Mouse (Mus musculus) embryonic facial prominence, embryonic 11.5 days (tissue): ENCODE measurements at regions not wholly inside any gene's neighbourhood (a gene's known extent, or its start where the extent isn't known, plus 50 kb on each side); places are given as distances from the start of the nearest gene placed in this dataset.
"Not testable (repeated sequence)": the region's sequence is repeated elsewhere in the genome, so short reads cannot be mapped to it uniquely, and the experiment has no call there.

Source experiments
- ATAC-seq: fragments of 200-750 bp; cut with Nextera tagmentation; replicated peaks from 2 replicates; pipeline ENCODE4 v1.8.0; 2017; ENCODE audit warnings: low read depth; ENCODE audit not compliant: insufficient number of reproducible peaks, low FRiP score, low TSS enrichment
- DNase-seq: peaks from one replicate; pipeline ENCODE4 v3.0.0-alpha.2; 2015; ENCODE audit warnings: low spot score
- H3K27ac ChIP-seq: fragments of 300-500 bp; sonication (generic); replicated peaks from 2 replicates; pipeline ENCODE4 v1.5.1; 2014; ENCODE audit warnings: mild to moderate bottlenecking, low read depth, low read length, control low read depth
- H3K27me3 ChIP-seq: fragments of 300-500 bp; sonication (generic); 2 replicates; pipeline ENCODE4 v1.6.1; 2014; ENCODE audit warnings: mild to moderate bottlenecking, low read length, moderate library complexity, mixed read lengths; ENCODE audit not compliant: control insufficient read depth, insufficient read depth
- H3K36me3 ChIP-seq: fragments of 300-500 bp; sonication (generic); replicated peaks from 2 replicates; pipeline ENCODE4 v1.6.1; 2014; ENCODE audit warnings: low read depth, mild to moderate bottlenecking, low read length, moderate library complexity, mixed read lengths; ENCODE audit not compliant: control insufficient read depth, insufficient read depth
- H3K4me1 ChIP-seq: fragments of 300-500 bp; sonication (generic); 2 replicates; pipeline ENCODE4 v1.6.1; 2014; ENCODE audit warnings: low read length, mixed read lengths; ENCODE audit not compliant: control insufficient read depth, insufficient read depth
- H3K4me2 ChIP-seq: fragments of 300-500 bp; sonication (generic); 2 replicates; pipeline ENCODE4 v1.6.1; 2014; ENCODE audit warnings: low read depth, mild to moderate bottlenecking, control low read depth, low read length, moderate library complexity
- H3K4me3 ChIP-seq: fragments of 300-500 bp; sonication (generic); 2 replicates; pipeline ENCODE4 v1.5.1; 2014; ENCODE audit warnings: low read depth, low read length, control low read depth
- H3K9ac ChIP-seq: fragments of 300-500 bp; sonication (generic); replicated peaks from 2 replicates; pipeline ENCODE4 v1.6.1; 2014; ENCODE audit warnings: mild to moderate bottlenecking, control low read depth, low read length
- H3K9me3 ChIP-seq: fragments of 300-500 bp; sonication (generic); replicated peaks from 2 replicates; pipeline ENCODE4 v1.6.1; 2016; ENCODE audit warnings: mild to moderate bottlenecking, low read length, inconsistent platforms, mixed read lengths; ENCODE audit not compliant: control insufficient read depth
- WGBS: fragments of 180-500 bp; shearing (Covaris S2); extraction: QIAGEN DNeasy Blood & Tissue Kit; methylation state at CpG from one replicate; pipeline ENCODE4 v1.1.7; 2014; 5-methylcytosine and 5-hydroxymethylcytosine counted together

- Histone ChIP-seq H3K4me1 (no peaks in the 10 kb centered on the region), H3K27ac (no peak overlapping the region), H3K27me3 (no peaks in the 10 kb centered on the region), H3K9ac (no peak overlapping the region), H3K36me3 (no peaks in the 10 kb centered on the region), H3K4me2 (no peak overlapping the region), H3K9me3 (no peaks in the 10 kb centered on the region), H3K4me3 (no peak overlapping the region)
- no peak for ATAC-seq
- 77% methylated on average over 1 of the region's 1 CpGs for WGBS
- DNase-seq = no peak
Observed at GRCm38 (mm10) chr1:96626271-96626670, 245.7 kb downstream of the Slco4c1 start.

- H3K4me3 ChIP-seq, H3K4me2 ChIP-seq, H3K27me3 ChIP-seq, H3K4me1 ChIP-seq, H3K9ac ChIP-seq, H3K9me3 ChIP-seq, DNase-seq, H3K27ac ChIP-seq, ATAC-seq, H3K36me3 ChIP-seq: not testable (repeated sequence)
- 88% methylated on average over 5 of the region's 5 CpGs for WGBS
Observed at GRCm38 (mm10) chr1:96625326-96625725, 246.6 kb downstream of the Slco4c1 start.

GRCm38 (mm10) chr1:96596141-96596540 lies 275.8 kb downstream of the Slco4c1 start:
- Histone ChIP-seq H3K36me3 (no peaks in the 10 kb centered on the region), H3K27ac (no peak overlapping the region), H3K4me1 (no peaks in the 10 kb centered on the region), H3K4me2 (no peak overlapping the region), H3K9ac (no peak overlapping the region), H3K9me3 (no peaks in the 10 kb centered on the region), H3K27me3 (no peaks in the 10 kb centered on the region), H3K4me3 (no peak overlapping the region)
- ATAC-seq (no peak), DNase-seq (no peak)
- WGBS = 90% methylated on average over 3 of the region's 3 CpGs

GRCm38 (mm10) chr1:96569281-96569680 lies 302.7 kb downstream of the Slco4c1 start:
- ATAC-seq (no peak), DNase-seq (no peak)
- H3K27ac ChIP-seq = no peak overlapping the region
- H3K9me3 ChIP-seq = no peaks in the 10 kb centered on the region
- no peak overlapping the region for H3K4me3 ChIP-seq
- H3K4me2 ChIP-seq = no peak overlapping the region
- no peaks in the 10 kb centered on the region for H3K36me3 ChIP-seq
- H3K9ac ChIP-seq = no peak overlapping the region
- no peaks in the 10 kb centered on the region for H3K27me3 ChIP-seq
- H3K4me1 ChIP-seq = no peaks in the 10 kb centered on the region

- H3K36me3 ChIP-seq = no peaks in the 10 kb centered on the region
- H3K4me2 ChIP-seq = no peak overlapping the region
- 78% methylated on average over 3 of the region's 3 CpGs for WGBS
- no peaks in the 10 kb centered on the region for H3K4me1 ChIP-seq
- no peak overlapping the region for H3K9ac ChIP-seq
- ATAC-seq (no peak), DNase-seq (no peak)
- no peaks in the 10 kb centered on the region for H3K9me3 ChIP-seq
- no peak overlapping the region for H3K4me3 ChIP-seq
- H3K27ac ChIP-seq = no peak overlapping the region
- no peaks in the 10 kb centered on the region for H3K27me3 ChIP-seq
Observed at GRCm38 (mm10) chr1:96563279-96563910, 308.6 kb downstream of the Slco4c1 start.

- Histone ChIP-seq H3K4me3 (no peak overlapping the region), H3K27me3 (no peaks in the 10 kb centered on the region), H3K4me2 (no peak overlapping the region), H3K27ac (no peak overlapping the region), H3K9ac (no peak overlapping the region), H3K4me1 (no peaks in the 10 kb centered on the region), H3K9me3 (no peaks in the 10 kb centered on the region), H3K36me3 (no peaks in the 10 kb centered on the region)
- DNase-seq (no peak), ATAC-seq (no peak)
Observed at GRCm38 (mm10) chr1:96556258-96556657, 315.7 kb downstream of the Slco4c1 start.

GRCm38 (mm10) chr1:96519347-96519746 lies 352.6 kb downstream of the Slco4c1 start:
- WGBS = 91% methylated on average over 3 of the region's 3 CpGs
- no peak for ATAC-seq
- H3K9me3 ChIP-seq = no peaks in the 10 kb centered on the region
- no peak overlapping the region for H3K9ac ChIP-seq
- H3K4me2 ChIP-seq = no peak overlapping the region
- H3K27ac ChIP-seq = no peak overlapping the region
- no peaks in the 10 kb centered on the region for H3K4me1 ChIP-seq
- H3K36me3 ChIP-seq = no peaks in the 10 kb centered on the region
- DNase-seq = no peak
- no peak overlapping the region for H3K4me3 ChIP-seq
- no peaks in the 10 kb centered on the region for H3K27me3 ChIP-seq

GRCm38 (mm10) chr1:96501007-96501406 lies 371.0 kb downstream of the Slco4c1 start:
- Histone ChIP-seq H3K36me3 (no peaks in the 10 kb centered on the region), H3K4me1 (no peaks in the 10 kb centered on the region), H3K4me3 (no peak overlapping the region), H3K27ac (no peak overlapping the region), H3K9me3 (no peaks in the 10 kb centered on the region), H3K27me3 (no peaks in the 10 kb centered on the region), H3K9ac (no peak overlapping the region), H3K4me2 (no peak overlapping the region)
- no peak for DNase-seq
- no peak for ATAC-seq
